Mouse (Mus musculus): ENCODE results near the gene Ccdc85c. TPM values are rescaled to one million over a fixed set of nuclear protein-coding genes. Genes with fewer than 3 reads are reported as not detected.
A peak's percentile ranks its signal among the peaks of the same experiment; 100 is the strongest.

The Ccdc85c gene
- polyA plus RNA-seq (2014; fragmentation: Nextera tagmentation; extraction: Ambion mirVana), result 17.2 and 17.8 TPM in 2 replicates

- Histone ChIP-seq H3K27ac (ENCODE audit: low read depth, low read length) (peak within 1 kb of the TSS; percentile 97), H3K9ac (ENCODE audit: low read depth, low read length) (peak within 1 kb of the TSS; percentile 87), H3K9me3 (ENCODE audit: control insufficient read depth, low read length) (no peaks in the 10 kb centered on the region), H3K4me3 (ENCODE audit: low read depth, low read length) (peak within 1 kb of the TSS; percentile 88), H3K27me3 (ENCODE audit: control insufficient read depth, insufficient read depth, low read length) (no peaks in the 10 kb centered on the region), H3K36me3 (ENCODE audit: control insufficient read depth, insufficient read depth, low read length) (no peaks in the 10 kb centered on the region), H3K4me2 (replicated peaks; ENCODE audit: low read depth, low read length) (peak within 1 kb of the TSS; percentile 93), H3K4me1 (replicated peaks; ENCODE audit: control insufficient read depth, insufficient read depth, low read length) (peaks cover 31% of the 10 kb centered on the region)
- ATAC-seq (ENCODE audit: low FRiP score) (peak; percentile 65; the same call in 1 of the 2 replicates), DNase-seq (ENCODE audit: low spot score) (peak; percentile 67)
- WGBS, result 0% methylated on average over 51 of the region's 120 CpGs
These were observed at the start of gene Ccdc85c for GRCm38 (mm10) chr12:108274661-108275507. Gene Ccdc85c, minus strand, starts transcription at chr12:108275425.

- ATAC-seq (ENCODE audit: low FRiP score), result peak; percentile 9
- Histone ChIP-seq H3K36me3 (ENCODE audit: control insufficient read depth, insufficient read depth, low read length) (no peaks in the 10 kb centered on the region), H3K4me2 (replicated peaks; ENCODE audit: low read depth, low read length) (no peak overlapping the region), H3K4me3 (ENCODE audit: low read depth, low read length) (no peak overlapping the region), H3K9ac (ENCODE audit: low read depth, low read length) (no peak overlapping the region), H3K4me1 (replicated peaks; ENCODE audit: control insufficient read depth, insufficient read depth, low read length) (peaks cover 26% of the 10 kb centered on the region), H3K27ac (ENCODE audit: low read depth, low read length) (peak overlapping the region; percentile 87), H3K27me3 (ENCODE audit: control insufficient read depth, insufficient read depth, low read length) (peaks cover 13% of the 10 kb centered on the region), H3K9me3 (ENCODE audit: control insufficient read depth, low read length) (no peaks in the 10 kb centered on the region)
- DNase-seq (ENCODE audit: low spot score), result peak; percentile 67
- WGBS, result 3% methylated on average over 8 of the region's 8 CpGs
These were observed 44.9 kb upstream of the Ccdc85c start for GRCm38 (mm10) chr12:108320096-108320495.

- H3K27me3 ChIP-seq (ENCODE audit: control insufficient read depth, insufficient read depth, low read length), result peaks cover 13% of the 10 kb centered on the region
- H3K4me1 ChIP-seq (replicated peaks; ENCODE audit: control insufficient read depth, insufficient read depth, low read length), result peaks cover 26% of the 10 kb centered on the region
- DNase-seq (ENCODE audit: low spot score), result no peak
- H3K4me2 ChIP-seq (replicated peaks; ENCODE audit: low read depth, low read length), result peak overlapping the region; percentile 8; the same call in 1 of the 2 replicates
- 13% methylated on average over 37 of the region's 37 CpGs for WGBS
- H3K9me3 ChIP-seq (ENCODE audit: control insufficient read depth, low read length), result no peaks in the 10 kb centered on the region
- no peaks in the 10 kb centered on the region for H3K36me3 ChIP-seq (ENCODE audit: control insufficient read depth, insufficient read depth, low read length)
- H3K9ac ChIP-seq (ENCODE audit: low read depth, low read length), result no peak overlapping the region
- no peak overlapping the region for H3K4me3 ChIP-seq (ENCODE audit: low read depth, low read length)
- H3K27ac ChIP-seq (ENCODE audit: low read depth, low read length), result no peak overlapping the region
- ATAC-seq (ENCODE audit: low FRiP score), result no peak
These were observed 43.3 kb upstream of the Ccdc85c start for GRCm38 (mm10) chr12:108318499-108318898.

GRCm38 (mm10) chr12:108317826-108318430 lies 42.7 kb upstream of the Ccdc85c start:
- Histone ChIP-seq H3K27me3 (ENCODE audit: control insufficient read depth, insufficient read depth, low read length) (peaks cover 13% of the 10 kb centered on the region), H3K9me3 (ENCODE audit: control insufficient read depth, low read length) (no peaks in the 10 kb centered on the region), H3K36me3 (ENCODE audit: control insufficient read depth, insufficient read depth, low read length) (no peaks in the 10 kb centered on the region), H3K4me2 (replicated peaks; ENCODE audit: low read depth, low read length) (peak overlapping the region; percentile 8; the same call in 1 of the 2 replicates), H3K4me3 (ENCODE audit: low read depth, low read length) (no peak overlapping the region), H3K4me1 (replicated peaks; ENCODE audit: control insufficient read depth, insufficient read depth, low read length) (peaks cover 26% of the 10 kb centered on the region), H3K9ac (ENCODE audit: low read depth, low read length) (no peak overlapping the region), H3K27ac (ENCODE audit: low read depth, low read length) (no peak overlapping the region)
- DNase-seq (ENCODE audit: low spot score), result no peak
- 14% methylated on average over 18 of the region's 18 CpGs for WGBS
- no peak for ATAC-seq (ENCODE audit: low FRiP score)

- 0 out of 2 replicates have a peak overlapping the region, but pooled peaks have one; percentile 17 for H3K27ac ChIP-seq (ENCODE audit: low read depth, low read length)
- H3K4me2 ChIP-seq (replicated peaks; ENCODE audit: low read depth, low read length), result no peak overlapping the region
- no peak overlapping the region for H3K9ac ChIP-seq (ENCODE audit: low read depth, low read length)
- H3K27me3 ChIP-seq (ENCODE audit: control insufficient read depth, insufficient read depth, low read length), result peaks cover 13% of the 10 kb centered on the region
- 9% methylated on average over 9 of the region's 9 CpGs for WGBS
- DNase-seq (ENCODE audit: low spot score), result peak; percentile 48
- ATAC-seq (ENCODE audit: low FRiP score), result no peak
- H3K4me3 ChIP-seq (ENCODE audit: low read depth, low read length), result no peak overlapping the region
- peaks cover 28% of the 10 kb centered on the region for H3K4me1 ChIP-seq (replicated peaks; ENCODE audit: control insufficient read depth, insufficient read depth, low read length)
- H3K9me3 ChIP-seq (ENCODE audit: control insufficient read depth, low read length), result no peaks in the 10 kb centered on the region
- H3K36me3 ChIP-seq (ENCODE audit: control insufficient read depth, insufficient read depth, low read length), result no peaks in the 10 kb centered on the region
These were observed 42.0 kb upstream of the Ccdc85c start for GRCm38 (mm10) chr12:108317201-108317738.

- no peak overlapping the region for H3K4me3 ChIP-seq (ENCODE audit: low read depth, low read length)
- H3K9ac ChIP-seq (ENCODE audit: low read depth, low read length), result no peak overlapping the region
- no peak overlapping the region for H3K4me2 ChIP-seq (replicated peaks; ENCODE audit: low read depth, low read length)
- H3K36me3 ChIP-seq (ENCODE audit: control insufficient read depth, insufficient read depth, low read length), result no peaks in the 10 kb centered on the region
- 26% methylated on average over 6 of the region's 6 CpGs for whole genome bisulfite sequencing
- H3K27me3 ChIP-seq (ENCODE audit: control insufficient read depth, insufficient read depth, low read length), result peaks cover 13% of the 10 kb centered on the region
- peaks cover 31% of the 10 kb centered on the region for H3K4me1 ChIP-seq (replicated peaks; ENCODE audit: control insufficient read depth, insufficient read depth, low read length)
- ATAC-seq (ENCODE audit: low FRiP score) (no peak), DNase-seq (ENCODE audit: low spot score) (no peak)
- H3K27ac ChIP-seq (ENCODE audit: low read depth, low read length), result no peak overlapping the region
- H3K9me3 ChIP-seq (ENCODE audit: control insufficient read depth, low read length), result no peaks in the 10 kb centered on the region
These were observed 41.4 kb upstream of the Ccdc85c start for GRCm38 (mm10) chr12:108316655-108317054.

GRCm38 (mm10) chr12:108315818-108316217 lies 40.6 kb upstream of the Ccdc85c start:
- Histone ChIP-seq H3K9ac (ENCODE audit: low read depth, low read length) (no peak overlapping the region), H3K27ac (ENCODE audit: low read depth, low read length) (no peak overlapping the region), H3K36me3 (ENCODE audit: control insufficient read depth, insufficient read depth, low read length) (no peaks in the 10 kb centered on the region), H3K9me3 (ENCODE audit: control insufficient read depth, low read length) (no peaks in the 10 kb centered on the region), H3K4me2 (replicated peaks; ENCODE audit: low read depth, low read length) (no peak overlapping the region), H3K27me3 (ENCODE audit: control insufficient read depth, insufficient read depth, low read length) (peaks cover 13% of the 10 kb centered on the region), H3K4me1 (replicated peaks; ENCODE audit: control insufficient read depth, insufficient read depth, low read length) (peaks cover 27% of the 10 kb centered on the region), H3K4me3 (ENCODE audit: low read depth, low read length) (no peak overlapping the region)
- ATAC-seq (ENCODE audit: low FRiP score) (no peak), DNase-seq (ENCODE audit: low spot score) (no peak)
- WGBS, result 51% methylated on average over 10 of the region's 10 CpGs

- Histone ChIP-seq H3K4me1 (replicated peaks; ENCODE audit: control insufficient read depth, insufficient read depth, low read length) (peaks cover 23% of the 10 kb centered on the region), H3K9me3 (ENCODE audit: control insufficient read depth, low read length) (no peaks in the 10 kb centered on the region), H3K36me3 (ENCODE audit: control insufficient read depth, insufficient read depth, low read length) (no peaks in the 10 kb centered on the region), H3K4me3 (ENCODE audit: low read depth, low read length) (no peak overlapping the region), H3K27ac (ENCODE audit: low read depth, low read length) (no peak overlapping the region), H3K27me3 (ENCODE audit: control insufficient read depth, insufficient read depth, low read length) (peaks cover 7% of the 10 kb centered on the region), H3K9ac (ENCODE audit: low read depth, low read length) (no peak overlapping the region), H3K4me2 (replicated peaks; ENCODE audit: low read depth, low read length) (no peak overlapping the region)
- DNase-seq (ENCODE audit: low spot score), result no peak
- 86% methylated on average over 1 of the region's 1 CpGs for WGBS
- ATAC-seq (ENCODE audit: low FRiP score), result no peak
These were observed 38.1 kb upstream of the Ccdc85c start for GRCm38 (mm10) chr12:108313244-108313772.

Data from hindbrain, embryonic 11.5 days (tissue).